Mouse (Mus musculus): ENCODE measurements around the gene Etfa. TPM values are rescaled to one million over a fixed set of nuclear protein-coding genes. Genes with fewer than 3 reads are reported as not detected.

Gene Etfa
- polyA plus RNA-seq, 1 experiment = 16.7 TPM

DNA sequence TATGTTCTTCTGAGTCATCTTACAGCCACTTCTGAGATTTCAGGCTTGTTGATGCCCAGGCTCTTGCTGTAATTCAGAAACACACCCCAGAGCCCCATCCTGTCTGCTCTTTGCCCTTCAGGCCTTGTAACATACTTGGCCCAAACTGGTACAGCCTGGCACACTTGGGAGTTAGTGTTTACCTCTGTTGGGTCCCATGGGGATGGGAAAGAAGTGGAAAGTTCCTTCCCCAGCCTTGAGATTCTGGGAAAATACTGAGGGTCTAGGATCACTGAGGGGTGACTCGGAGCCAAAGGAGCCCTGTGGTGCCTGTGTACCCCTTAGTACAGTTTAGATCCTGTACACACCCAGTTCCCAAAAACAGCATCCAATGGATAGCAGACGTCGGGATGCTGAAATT lies 90.3 kb downstream of the Etfa start:
- TF ChIP-seq POLR2A (IDR thresholded peaks at IDR 0.05; ENCODE audit: control insufficient read depth, low read depth, low read length) (no peak), CTCF (IDR thresholded peaks at IDR 0.05; ENCODE audit: control insufficient read depth, insufficient read depth, insufficient replicate concordance, low read depth, low read length) (no peak)
- H3K4me3 ChIP-seq (ENCODE audit: control insufficient read depth, low read depth, low read length) = no peak overlapping the region
- H3K36me3 ChIP-seq (ENCODE audit: control insufficient read depth, insufficient read depth, low read length) = no peaks in the 10 kb centered on the region
- H3K4me1 ChIP-seq (ENCODE audit: control insufficient read depth, insufficient read depth, low read length) = peaks cover 3% of the 10 kb centered on the region
- no peaks in the 10 kb centered on the region for H3K27me3 ChIP-seq (ENCODE audit: control insufficient read depth, insufficient read depth, low read length)
- H3K27ac ChIP-seq (ENCODE audit: control insufficient read depth, insufficient read depth, low read depth, low read length) = no peak overlapping the region

DNA sequence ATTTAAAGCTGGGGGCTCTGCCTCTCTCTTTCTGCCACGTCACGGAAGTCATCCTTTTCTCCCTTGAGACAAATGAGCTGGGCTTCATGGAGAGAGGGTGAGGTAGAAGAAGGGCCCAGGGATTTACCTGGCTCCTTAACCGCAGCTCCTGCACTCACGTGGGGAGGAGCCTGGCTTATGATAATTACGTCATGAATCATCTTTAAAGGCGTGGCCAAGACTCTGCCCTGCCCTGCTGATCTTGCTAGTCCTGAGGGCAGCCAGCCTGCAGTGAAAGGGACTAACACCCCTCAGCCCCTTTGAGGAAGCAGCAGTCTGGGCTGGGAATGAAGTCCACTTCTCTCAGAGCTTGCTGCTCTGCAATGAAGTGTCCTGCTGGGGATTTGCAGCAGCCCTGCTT lies 100.9 kb downstream of the Etfa start:
- no peak overlapping the region for H3K27ac ChIP-seq (ENCODE audit: control insufficient read depth, insufficient read depth, low read depth, low read length)
- H3K36me3 ChIP-seq (ENCODE audit: control insufficient read depth, insufficient read depth, low read length) = no peaks in the 10 kb centered on the region
- no peak overlapping the region for H3K4me3 ChIP-seq (ENCODE audit: control insufficient read depth, low read depth, low read length)
- TF ChIP-seq POLR2A (IDR thresholded peaks at IDR 0.05; ENCODE audit: control insufficient read depth, low read depth, low read length) = no peak
- TF ChIP-seq CTCF (IDR thresholded peaks at IDR 0.05; ENCODE audit: control insufficient read depth, insufficient read depth, insufficient replicate concordance, low read depth, low read length) = no peak
- no peaks in the 10 kb centered on the region for H3K27me3 ChIP-seq (ENCODE audit: control insufficient read depth, insufficient read depth, low read length)
- H3K4me1 ChIP-seq (ENCODE audit: control insufficient read depth, insufficient read depth, low read length) = no peaks in the 10 kb centered on the region; the same call in 1 of the 2 replicates

DNA sequence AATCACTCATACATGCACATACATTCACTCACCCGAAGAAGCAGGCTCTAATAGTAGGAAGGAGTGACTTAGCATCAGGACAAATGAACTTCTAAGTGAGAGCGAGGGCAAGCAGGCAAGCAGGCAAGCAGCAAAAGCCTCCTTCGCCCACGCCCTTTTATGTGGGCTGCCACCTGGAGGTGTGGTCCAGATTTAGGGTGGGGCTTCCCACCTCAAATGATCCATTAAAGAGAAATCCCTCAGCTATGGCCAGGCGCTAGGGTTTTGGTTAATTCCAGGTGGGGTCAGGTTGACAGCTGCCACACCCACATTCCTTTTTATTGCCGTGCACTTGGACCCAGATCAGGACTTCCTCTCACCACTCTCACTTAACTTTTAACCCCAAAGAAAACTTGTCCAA lies 101.6 kb downstream of the Etfa start:
- H3K4me1 ChIP-seq (ENCODE audit: control insufficient read depth, insufficient read depth, low read length) = no peaks in the 10 kb centered on the region; the same call in 1 of the 2 replicates
- no peak overlapping the region for H3K27ac ChIP-seq (ENCODE audit: control insufficient read depth, insufficient read depth, low read depth, low read length)
- no peaks in the 10 kb centered on the region for H3K27me3 ChIP-seq (ENCODE audit: control insufficient read depth, insufficient read depth, low read length)
- no peak overlapping the region for H3K4me3 ChIP-seq (ENCODE audit: control insufficient read depth, low read depth, low read length)
- H3K36me3 ChIP-seq (ENCODE audit: control insufficient read depth, insufficient read depth, low read length) = no peaks in the 10 kb centered on the region
- no peak for TF ChIP-seq CTCF (IDR thresholded peaks at IDR 0.05; ENCODE audit: control insufficient read depth, insufficient read depth, insufficient replicate concordance, low read depth, low read length)
- no peak for TF ChIP-seq POLR2A (IDR thresholded peaks at IDR 0.05; ENCODE audit: control insufficient read depth, low read depth, low read length)

DNA sequence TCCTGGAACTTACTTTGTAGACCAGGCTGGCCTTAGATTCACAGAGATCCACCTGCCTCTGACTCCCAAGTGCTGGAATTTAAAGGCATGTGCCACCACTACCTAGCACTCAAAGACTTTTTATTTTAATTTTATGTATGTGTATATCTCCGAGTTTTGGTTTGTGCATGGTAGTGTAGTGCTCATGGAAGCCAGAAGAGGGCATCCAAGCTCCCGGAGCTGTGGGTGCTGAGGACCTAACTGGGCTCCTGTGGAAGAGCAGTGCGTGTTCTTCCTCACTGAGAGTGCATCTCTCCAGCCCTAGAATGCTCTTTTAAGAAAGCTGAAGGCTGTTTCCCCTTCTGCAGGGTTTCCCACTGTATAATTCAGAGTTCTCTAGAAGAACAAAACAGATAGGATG lies 102.2 kb downstream of the Etfa start:
- TF ChIP-seq CTCF (IDR thresholded peaks at IDR 0.05; ENCODE audit: control insufficient read depth, insufficient read depth, insufficient replicate concordance, low read depth, low read length) = no peak; the same call in 1 of the 2 replicates
- no peak for TF ChIP-seq POLR2A (IDR thresholded peaks at IDR 0.05; ENCODE audit: control insufficient read depth, low read depth, low read length)
- H3K27ac ChIP-seq (ENCODE audit: control insufficient read depth, insufficient read depth, low read depth, low read length) = no peak overlapping the region
- H3K4me3 ChIP-seq (ENCODE audit: control insufficient read depth, low read depth, low read length) = no peak overlapping the region
- no peaks in the 10 kb centered on the region for H3K27me3 ChIP-seq (ENCODE audit: control insufficient read depth, insufficient read depth, low read length)
- H3K36me3 ChIP-seq (ENCODE audit: control insufficient read depth, insufficient read depth, low read length) = no peaks in the 10 kb centered on the region
- H3K4me1 ChIP-seq (ENCODE audit: control insufficient read depth, insufficient read depth, low read length) = no peaks in the 10 kb centered on the region; the same call in 1 of the 2 replicates

DNA sequence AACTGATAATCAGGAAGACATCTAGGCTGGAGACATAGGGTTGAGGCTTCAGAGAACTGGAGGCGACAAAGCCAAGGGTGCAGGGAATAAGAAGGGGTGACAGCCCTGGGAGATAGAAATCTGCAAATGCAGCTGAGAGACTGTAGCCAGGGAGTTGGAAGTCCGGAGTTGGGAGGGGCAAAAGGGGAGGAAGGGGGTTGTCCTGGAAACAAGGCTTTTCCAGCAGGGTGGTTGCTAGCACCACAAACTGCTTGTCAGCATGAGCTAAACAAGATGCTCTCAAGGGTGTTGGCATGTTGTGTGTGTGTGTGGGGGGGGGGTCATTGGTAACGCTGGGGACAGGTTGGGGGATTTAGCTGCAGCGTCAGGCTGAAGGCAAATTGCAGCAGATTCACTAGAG lies 103.2 kb downstream of the Etfa start:
- Histone ChIP-seq H3K4me3 (ENCODE audit: control insufficient read depth, low read depth, low read length) (no peak overlapping the region), H3K27ac (ENCODE audit: control insufficient read depth, insufficient read depth, low read depth, low read length) (no peak overlapping the region), H3K27me3 (ENCODE audit: control insufficient read depth, insufficient read depth, low read length) (no peaks in the 10 kb centered on the region), H3K4me1 (ENCODE audit: control insufficient read depth, insufficient read depth, low read length) (no peaks in the 10 kb centered on the region; the same call in 1 of the 2 replicates), H3K36me3 (ENCODE audit: control insufficient read depth, insufficient read depth, low read length) (no peaks in the 10 kb centered on the region)
- no peak for TF ChIP-seq POLR2A (IDR thresholded peaks at IDR 0.05; ENCODE audit: control insufficient read depth, low read depth, low read length)
- TF ChIP-seq CTCF (IDR thresholded peaks at IDR 0.05; ENCODE audit: control insufficient read depth, insufficient read depth, insufficient replicate concordance, low read depth, low read length) = no peak

DNA sequence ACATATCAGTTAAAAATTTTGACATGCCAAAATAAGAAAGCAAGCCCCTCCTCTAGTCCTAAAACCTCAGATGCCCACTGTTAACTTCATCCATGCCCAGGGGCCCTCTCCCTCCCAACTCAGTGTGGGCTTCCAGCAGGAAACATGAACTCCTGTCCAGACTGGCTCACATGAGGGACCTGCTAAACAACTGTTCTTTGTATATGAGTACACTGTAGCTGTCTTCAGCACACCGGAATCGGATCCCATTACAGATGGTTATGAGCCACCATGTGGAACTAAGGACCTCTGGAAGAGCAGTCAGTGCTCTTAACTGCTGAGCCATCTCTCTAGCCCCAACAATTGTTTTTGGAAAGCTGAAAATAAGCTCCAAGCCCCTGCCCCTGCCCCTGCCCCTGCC lies 105.3 kb downstream of the Etfa start:
- Histone ChIP-seq H3K27me3 (ENCODE audit: control insufficient read depth, insufficient read depth, low read length) (no peaks in the 10 kb centered on the region), H3K27ac (ENCODE audit: control insufficient read depth, insufficient read depth, low read depth, low read length) (no peak overlapping the region), H3K4me1 (ENCODE audit: control insufficient read depth, insufficient read depth, low read length) (no peaks in the 10 kb centered on the region; the same call in 1 of the 2 replicates), H3K4me3 (ENCODE audit: control insufficient read depth, low read depth, low read length) (no peak overlapping the region), H3K36me3 (ENCODE audit: control insufficient read depth, insufficient read depth, low read length) (no peaks in the 10 kb centered on the region)
- TF ChIP-seq CTCF (IDR thresholded peaks at IDR 0.05; ENCODE audit: control insufficient read depth, insufficient read depth, insufficient replicate concordance, low read depth, low read length) (no peak), POLR2A (IDR thresholded peaks at IDR 0.05; ENCODE audit: control insufficient read depth, low read depth, low read length) (no peak)

DNA sequence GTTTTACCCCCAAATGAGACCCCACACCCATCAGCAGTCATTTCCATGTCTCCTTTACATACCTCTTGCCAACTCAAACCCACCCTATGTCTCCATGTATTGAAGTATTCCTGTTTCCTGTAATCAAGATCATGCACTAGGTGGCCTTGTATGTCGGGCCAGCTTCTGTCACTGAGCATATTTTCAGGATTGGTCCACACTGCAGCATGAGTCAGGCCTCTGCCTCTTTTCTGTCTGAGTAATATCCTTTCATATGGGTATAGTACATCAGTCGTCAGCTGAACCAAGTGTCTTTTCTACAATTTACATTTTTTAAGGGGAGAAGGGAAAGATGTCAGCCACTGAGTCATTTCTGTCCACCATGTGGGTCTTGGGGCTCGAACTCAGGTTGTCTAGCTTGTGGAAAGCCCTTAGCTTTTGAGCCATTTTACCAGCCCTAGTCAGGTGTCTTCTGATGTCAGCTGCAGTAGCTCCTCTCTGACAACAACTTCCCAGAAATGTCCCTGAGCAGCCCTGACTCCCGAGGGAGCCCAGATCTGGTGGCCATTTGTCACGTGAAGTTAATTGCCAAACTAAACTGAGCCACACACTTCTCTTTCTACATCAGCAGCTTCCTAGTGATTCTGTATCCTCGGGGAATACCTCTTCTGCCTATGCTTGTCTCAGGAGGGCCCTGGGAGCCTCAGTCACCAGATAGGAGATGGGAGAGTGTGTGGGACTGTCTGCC lies 106.9 kb downstream of the Etfa start:
- H3K4me1 ChIP-seq (ENCODE audit: control insufficient read depth, insufficient read depth, low read length) = no peaks in the 10 kb centered on the region
- H3K4me3 ChIP-seq (ENCODE audit: control insufficient read depth, low read depth, low read length) = no peak overlapping the region
- no peaks in the 10 kb centered on the region for H3K36me3 ChIP-seq (ENCODE audit: control insufficient read depth, insufficient read depth, low read length)
- no peak overlapping the region for H3K27ac ChIP-seq (ENCODE audit: control insufficient read depth, insufficient read depth, low read depth, low read length)
- no peaks in the 10 kb centered on the region for H3K27me3 ChIP-seq (ENCODE audit: control insufficient read depth, insufficient read depth, low read length)
- no peak for TF ChIP-seq POLR2A (IDR thresholded peaks at IDR 0.05; ENCODE audit: control insufficient read depth, low read depth, low read length)
- TF ChIP-seq CTCF (IDR thresholded peaks at IDR 0.05; ENCODE audit: control insufficient read depth, insufficient read depth, insufficient replicate concordance, low read depth, low read length) = no peak

Other genes starting within 250 kb of the Etfa start
- 0.70 and 0.85 TPM in 2 replicates for gene Nrg4, start 185.4 kb downstream of the Etfa start, polyA plus RNA-seq (2012; rRNA removed)
- 0.54 and 0.69 TPM in 2 replicates for gene Tmem266, start 185.3 kb downstream of the Etfa start, polyA plus RNA-seq (2012; rRNA removed)
- 0.30 and 0.43 TPM in 2 replicates for gene Isl2, start 26.4 kb upstream of the Etfa start, polyA plus RNA-seq (2012; rRNA removed)

Measured in testis, adult 2 months (tissue).